Mouse (Mus musculus) CD4-positive, CD25-positive, alpha-beta regulatory T cell, adult 9 weeks (primary cell): ENCODE measurements around the gene Eif1. TPM values are rescaled to one million over a fixed set of nuclear protein-coding genes. Genes with fewer than 3 reads are reported as not detected.

Experiments used
- polyA plus RNA-seq: library from polyadenylated mRNA; unstranded; fragments of 100-300 nt; shearing (Covaris generic); gene quantifications from one replicate; pipeline ENCODE4 v1.2.1, GENCODE M21; 2017

Gene Eif1
- polyA plus RNA-seq, result 3,233 TPM

DNA sequence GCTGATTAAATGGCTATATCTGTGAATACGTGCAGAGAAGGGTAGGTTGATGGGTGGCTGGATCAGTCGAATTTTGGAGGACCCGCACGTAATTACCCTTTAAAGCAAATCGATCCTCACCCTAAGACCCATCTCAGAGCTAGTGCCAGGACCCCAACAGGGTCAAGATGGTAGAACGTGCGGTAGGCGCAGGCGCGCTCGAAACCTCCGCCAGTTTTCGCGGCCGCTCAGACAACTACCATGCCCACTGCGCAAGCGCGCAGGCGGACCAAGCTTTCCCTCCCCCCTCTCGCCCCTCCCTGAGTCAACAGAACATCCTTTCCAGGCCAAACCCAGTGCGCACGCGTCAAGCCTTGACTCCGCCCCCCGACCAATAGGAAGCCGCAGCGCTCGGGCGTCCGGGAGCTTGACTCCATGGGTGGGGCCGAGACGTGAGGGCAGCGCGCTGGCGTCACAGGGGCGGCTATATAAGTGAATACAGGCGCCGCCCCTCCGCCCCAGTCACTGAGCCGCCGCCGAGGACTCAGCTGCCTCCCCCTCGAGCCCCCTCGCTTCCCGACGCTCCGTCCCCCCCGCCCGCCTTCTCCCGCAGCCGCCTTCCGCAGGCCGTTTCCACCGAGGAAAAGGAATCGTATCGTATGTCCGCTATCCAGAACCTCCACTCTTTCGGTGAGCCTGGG, at the start of gene Eif1:
TSS of gene Eif1 (plus strand) at position 394 of the 680 bp plus-strand sequence.

DNA sequence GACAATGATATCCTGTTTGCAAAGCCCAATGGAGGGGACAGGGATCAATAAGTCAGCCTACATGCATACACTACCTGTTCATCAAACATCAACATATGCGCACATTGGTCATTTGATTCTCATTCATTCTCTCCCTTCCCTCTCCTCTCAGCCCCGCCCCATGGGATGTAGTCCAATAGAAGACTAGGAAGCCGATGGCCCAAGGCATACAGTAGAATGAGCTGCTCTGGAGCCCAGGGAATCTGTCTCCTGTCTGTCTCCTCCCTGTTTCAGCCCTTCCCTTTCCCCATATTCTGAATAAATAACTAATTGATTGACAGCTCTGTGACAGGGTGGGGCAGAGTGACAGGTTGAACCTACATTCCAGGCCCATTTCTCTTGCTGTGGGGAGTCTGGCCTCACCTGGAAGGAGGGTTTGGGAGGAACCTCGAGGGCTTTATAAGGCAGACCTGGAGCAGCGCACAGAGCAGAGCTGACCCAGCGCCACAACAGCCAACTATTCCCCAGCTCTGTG, 14.3 kb downstream of the Eif1 start, which contains the start of gene Gast:
TSS of gene Gast (plus strand) at position 464 of the 514 bp plus-strand sequence.

DNA sequence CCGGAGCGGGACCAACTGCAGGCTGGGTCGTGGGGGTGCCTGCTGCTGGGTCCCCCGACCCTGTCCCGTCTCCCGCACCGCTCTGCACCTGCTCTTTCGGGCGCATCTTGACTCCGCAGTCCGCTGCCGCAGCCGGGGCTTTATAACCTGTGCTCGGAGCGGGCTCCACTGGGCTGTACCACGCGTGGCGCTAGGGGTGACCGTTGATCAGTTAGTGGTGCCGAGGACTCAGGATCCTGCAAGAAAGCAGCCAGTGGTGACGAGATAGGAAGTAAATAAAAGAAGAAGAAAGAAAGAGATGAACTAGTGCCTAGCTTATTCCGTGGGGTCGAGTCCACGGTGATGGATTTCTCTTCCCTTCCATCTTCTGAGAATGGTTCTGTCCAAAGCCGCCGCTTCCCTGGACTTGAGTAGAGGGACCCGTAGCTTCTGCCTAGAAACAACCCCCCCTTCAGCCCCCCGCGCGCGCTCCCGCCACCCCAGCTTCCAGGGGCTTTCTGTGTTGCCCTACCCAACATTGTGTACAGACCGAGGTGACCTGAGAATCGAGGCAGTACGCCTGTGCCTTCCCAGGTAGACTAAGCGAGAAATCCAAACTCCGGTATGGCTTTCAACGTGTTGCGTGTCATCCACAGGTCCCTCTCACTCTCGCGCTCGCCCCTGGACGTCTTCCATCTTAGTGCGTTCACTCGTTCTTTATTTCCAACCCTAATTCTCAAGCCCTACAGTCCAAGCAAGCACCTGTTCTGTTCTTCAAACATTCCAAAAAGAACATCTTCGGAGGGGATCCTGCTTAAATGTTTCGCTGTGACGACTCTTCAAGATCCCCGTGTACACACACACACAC, 36.5 kb downstream of the Eif1 start, which contains the start of gene Hap1:
TSS of gene Hap1 (minus strand) at position 157 of the 847 bp plus-strand sequence.

Other genes starting within 250 kb of the Eif1 start
- not detected for gene Krt32, start 231.7 kb upstream of the Eif1 start, polyA plus RNA-seq
- gene Krt35, start 223.6 kb upstream of the Eif1 start, polyA plus RNA-seq, result not detected
- not detected for gene Krt36, start 214.3 kb upstream of the Eif1 start, polyA plus RNA-seq
- not detected for gene Krt13, start 198.3 kb upstream of the Eif1 start, polyA plus RNA-seq
- not detected for gene Krt15, start 184.0 kb upstream of the Eif1 start, polyA plus RNA-seq
- not detected for gene Krt19, start 171.2 kb upstream of the Eif1 start, polyA plus RNA-seq
- not detected for gene Krt9, start 126.6 kb upstream of the Eif1 start, polyA plus RNA-seq
- gene Krt14, start 112.3 kb upstream of the Eif1 start, polyA plus RNA-seq, result not detected
- not detected for gene Krt16, start 71.0 kb upstream of the Eif1 start, polyA plus RNA-seq
- gene Krt17, start 58.9 kb upstream of the Eif1 start, polyA plus RNA-seq, result 3.8 TPM
- not detected for gene Krt42, start 50.0 kb upstream of the Eif1 start, polyA plus RNA-seq
- not detected for gene Gast, start 14.5 kb downstream of the Eif1 start, polyA plus RNA-seq
- 2.6 TPM for gene Hap1, start 36.2 kb downstream of the Eif1 start, polyA plus RNA-seq
- gene Jup, start 77.9 kb downstream of the Eif1 start, polyA plus RNA-seq, result 2.5 TPM
- gene P3h4, start 95.0 kb downstream of the Eif1 start, polyA plus RNA-seq, result not detected
- not detected for gene Fkbp10, start 95.8 kb downstream of the Eif1 start, polyA plus RNA-seq
- 166 TPM for gene Nt5c3b, start 121.9 kb downstream of the Eif1 start, polyA plus RNA-seq
- 0.45 TPM for gene Klhl10, start 122.0 kb downstream of the Eif1 start, polyA plus RNA-seq
- 2.9 TPM for gene Klhl11, start 152.9 kb downstream of the Eif1 start, polyA plus RNA-seq
- gene Acly, start 208.1 kb downstream of the Eif1 start, polyA plus RNA-seq, result 206 TPM
- gene Ttc25, start 225.7 kb downstream of the Eif1 start, polyA plus RNA-seq, result 0.15 TPM